Mouse (Mus musculus) hindbrain, embryonic 15.5 days (tissue): Measurements from ENCODE around the gene Alyref. TPM values are rescaled to one million over a fixed set of nuclear protein-coding genes. Genes with fewer than 3 reads are reported as not detected.
"Not testable (repeated sequence)": the region's sequence is repeated elsewhere in the genome, so short reads cannot be mapped to it uniquely, and the experiment has no call there.

ENCODE experiments used
- ATAC-seq: fragments of 200-750 bp; cut with Nextera tagmentation; 2 replicates; pipeline ENCODE4 v1.8.0; 2017; ENCODE audit warnings: low read depth, moderate number of reproducible peaks, moderate TSS enrichment; ENCODE audit not compliant: low FRiP score
- H3K27ac ChIP-seq: fragments of 300-500 bp; sonication (generic); replicated peaks from 2 replicates; pipeline ENCODE4 v1.5.1; 2015; ENCODE audit warnings: mild to moderate bottlenecking, inconsistent platforms
- H3K27me3 ChIP-seq: fragments of 300-500 bp; sonication (generic); 2 replicates; pipeline ENCODE4 v1.6.1; 2015; ENCODE audit warnings: control low read depth, inconsistent platforms
- H3K36me3 ChIP-seq: fragments of 300-500 bp; sonication (generic); 2 replicates; pipeline ENCODE4 v1.6.1; 2015; ENCODE audit warnings: control low read depth, inconsistent platforms
- H3K4me1 ChIP-seq: fragments of 300-500 bp; sonication (generic); replicated peaks from 2 replicates; pipeline ENCODE4 v1.6.1; 2015; ENCODE audit warnings: control low read depth, inconsistent platforms
- H3K4me2 ChIP-seq: fragments of 300-500 bp; sonication (generic); 2 replicates; pipeline ENCODE4 v1.6.1; 2015; ENCODE audit warnings: moderate library complexity, mild to moderate bottlenecking, inconsistent platforms
- H3K4me3 ChIP-seq: fragments of 300-500 bp; sonication (generic); 2 replicates; pipeline ENCODE4 v1.5.1; 2015; ENCODE audit warnings: mild to moderate bottlenecking, inconsistent platforms
- H3K9ac ChIP-seq: fragments of 300-500 bp; sonication (generic); 2 replicates; pipeline ENCODE4 v1.6.1; 2015; ENCODE audit warnings: inconsistent platforms
- H3K9me3 ChIP-seq: fragments of 300-500 bp; sonication (generic); 2 replicates; pipeline ENCODE4 v1.6.1; 2016; ENCODE audit warnings: control low read depth, inconsistent platforms
- WGBS: fragments of 180-500 bp; shearing (Covaris S2); methylation state at CpG from one replicate; pipeline ENCODE4 v1.1.7; 2015; 5-methylcytosine and 5-hydroxymethylcytosine counted together
- polyA plus RNA-seq: library from polyadenylated mRNA; unstranded; fragments of >200 nt; fragmentation: Nextera tagmentation; extraction: Ambion mirVana; gene quantifications from 2 replicates; pipeline ENCODE4 v1.2.1, GENCODE M21; 2015

The Alyref gene
- polyA plus RNA-seq, 1 experiment from 2014 or later: 251 TPM

DNA sequence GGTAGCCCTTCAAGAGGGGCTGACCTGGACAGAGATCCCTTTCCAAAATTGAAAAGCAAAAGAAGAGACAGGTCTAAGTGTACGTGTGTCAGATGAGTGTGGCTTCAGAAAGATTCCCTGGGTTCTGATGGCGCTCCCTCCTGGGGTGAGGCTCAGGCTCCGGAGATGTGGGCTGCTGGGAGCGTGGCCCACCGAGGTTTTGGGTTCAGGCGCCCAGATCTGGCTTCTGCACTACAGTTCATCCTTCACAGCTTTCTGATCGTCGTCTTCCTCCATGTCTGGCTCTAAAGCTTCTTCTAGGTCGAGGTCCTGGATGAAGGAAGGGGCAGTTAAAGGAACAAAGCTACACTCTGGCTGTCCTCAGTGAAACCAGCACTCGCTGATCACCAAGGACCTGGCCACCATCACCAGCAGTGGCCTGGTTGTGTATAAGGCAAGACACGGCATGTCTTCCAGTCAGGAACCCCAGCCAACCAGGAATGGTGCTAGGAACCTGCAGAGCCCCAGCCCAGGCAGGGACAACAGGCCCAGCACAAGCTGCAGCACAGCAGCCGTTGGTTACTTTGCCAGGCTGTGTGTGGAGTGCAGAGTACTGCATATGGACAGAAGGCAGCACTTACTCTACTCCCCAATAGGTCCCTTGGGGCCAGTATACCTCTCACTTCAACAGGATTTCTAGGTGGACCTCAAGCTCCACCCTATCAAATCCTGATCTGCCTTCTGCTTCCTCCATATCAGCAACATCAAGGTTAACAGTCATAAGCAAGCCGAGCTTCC lies 37.0 kb downstream of the Alyref start:
- no peaks in the 10 kb centered on the region for H3K4me1 ChIP-seq
- no peak overlapping the region for H3K27ac ChIP-seq
- WGBS: 94% methylated on average over 13 of the region's 13 CpGs
- H3K27me3 ChIP-seq: no peaks in the 10 kb centered on the region
- no peak overlapping the region for H3K4me2 ChIP-seq
- no peak for ATAC-seq
- H3K4me3 ChIP-seq: no peak overlapping the region
- peaks cover 72% of the 10 kb centered on the region for H3K36me3 ChIP-seq
- no peak overlapping the region for H3K9ac ChIP-seq
- H3K9me3 ChIP-seq: no peaks in the 10 kb centered on the region

DNA sequence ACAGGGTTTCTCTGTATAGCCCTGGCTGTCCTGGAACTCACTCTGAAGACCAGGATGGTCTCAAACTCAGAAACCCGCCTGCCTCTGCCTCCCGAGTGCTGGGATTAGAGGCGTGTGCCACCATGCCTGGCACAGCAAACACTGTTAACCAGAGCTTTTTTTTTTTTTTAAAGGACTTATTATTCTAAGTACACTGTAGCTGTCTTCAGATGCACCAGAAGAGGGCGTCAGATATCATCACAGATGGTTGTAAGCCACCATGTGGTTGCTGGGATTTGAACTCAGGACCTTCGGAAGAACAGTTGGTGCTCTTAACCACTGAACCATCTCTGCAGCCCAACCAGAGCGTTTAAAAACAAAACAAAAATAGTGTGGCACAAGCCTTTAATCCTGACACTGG lies 39.3 kb downstream of the Alyref start:
- not testable (repeated sequence) for H3K27me3 ChIP-seq, H3K9ac ChIP-seq, H3K4me3 ChIP-seq, H3K9me3 ChIP-seq, H3K27ac ChIP-seq, ATAC-seq, H3K4me2 ChIP-seq, H3K4me1 ChIP-seq
- 87% methylated on average over 6 of the region's 6 CpGs for WGBS
- peaks cover 51% of the 10 kb centered on the region for H3K36me3 ChIP-seq

DNA sequence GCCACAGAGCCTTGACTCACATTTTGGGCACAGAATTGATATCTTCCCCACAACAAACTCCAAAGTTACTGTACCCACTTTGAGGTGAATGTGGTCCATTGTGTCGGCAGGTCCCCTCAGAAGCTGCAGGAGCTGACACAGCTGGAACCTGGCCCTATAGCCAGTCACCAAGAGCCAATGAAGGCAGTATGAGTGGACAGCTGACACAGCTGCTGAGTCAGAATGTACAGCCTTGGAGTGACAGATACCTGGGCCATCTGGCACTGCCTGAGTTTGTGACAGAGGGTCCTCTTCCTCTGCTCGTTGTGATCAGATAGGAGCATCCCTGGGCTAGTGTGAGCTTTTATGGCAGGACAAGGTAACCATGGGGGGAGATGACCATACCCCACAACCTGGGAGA lies 42.9 kb downstream of the Alyref start:
- H3K9me3 ChIP-seq: no peaks in the 10 kb centered on the region
- no peak overlapping the region for H3K4me3 ChIP-seq
- H3K4me1 ChIP-seq: peaks cover 5% of the 10 kb centered on the region
- 80% methylated on average over 2 of the region's 2 CpGs for WGBS
- H3K27me3 ChIP-seq: no peaks in the 10 kb centered on the region
- ATAC-seq: no peak
- H3K4me2 ChIP-seq: no peak overlapping the region
- H3K9ac ChIP-seq: no peak overlapping the region
- H3K27ac ChIP-seq: no peak overlapping the region
- peaks cover 15% of the 10 kb centered on the region for H3K36me3 ChIP-seq

DNA sequence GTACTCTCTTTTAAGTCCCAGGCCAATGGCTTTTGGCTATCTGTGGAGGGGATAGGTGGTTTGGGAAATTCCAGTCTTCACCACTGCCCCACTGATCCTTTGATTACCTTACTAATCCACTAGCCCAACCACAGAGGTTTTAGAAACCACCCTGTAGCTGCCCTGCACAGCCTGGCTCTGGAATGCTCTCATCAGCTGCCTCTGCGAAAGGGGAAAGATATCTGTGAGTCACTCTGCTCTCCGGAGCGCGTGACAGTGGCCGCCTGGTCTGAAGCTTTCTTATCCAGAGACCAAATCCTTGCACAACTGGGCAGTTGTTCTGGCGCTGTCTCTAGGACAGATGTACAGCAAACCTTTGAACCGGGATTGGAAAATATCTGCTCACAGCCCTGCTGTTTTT lies 43.3 kb downstream of the Alyref start:
- 85% methylated on average over 7 of the region's 7 CpGs for WGBS
- Histone ChIP-seq H3K9ac (no peak overlapping the region), H3K27me3 (no peaks in the 10 kb centered on the region), H3K4me1 (peaks cover 10% of the 10 kb centered on the region), H3K4me2 (no peak overlapping the region), H3K4me3 (no peak overlapping the region), H3K9me3 (no peaks in the 10 kb centered on the region), H3K27ac (no peak overlapping the region), H3K36me3 (peaks cover 11% of the 10 kb centered on the region)
- no peak for ATAC-seq

DNA sequence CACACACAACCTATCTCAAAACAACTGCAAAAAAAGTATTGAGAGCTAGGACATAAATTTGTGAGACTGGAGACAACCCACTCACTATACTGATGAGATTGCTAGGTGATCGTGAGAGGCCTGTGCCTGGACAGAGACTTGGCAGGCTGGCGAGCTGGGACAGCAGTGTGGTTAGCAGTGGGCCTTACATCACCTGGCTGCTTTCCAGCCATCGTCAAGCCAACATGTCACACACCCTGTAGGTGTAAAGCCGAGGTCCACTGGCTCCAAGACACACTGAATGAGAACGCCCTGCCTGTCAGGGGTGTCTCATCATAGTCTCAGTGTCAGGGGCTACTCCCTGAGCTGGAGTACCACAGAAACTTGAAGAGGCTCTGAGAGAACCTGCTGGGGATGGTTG lies 45.4 kb downstream of the Alyref start:
- WGBS: 73% methylated on average over 5 of the region's 5 CpGs
- no peak overlapping the region for H3K4me2 ChIP-seq
- ATAC-seq: no peak
- no peak overlapping the region for H3K4me3 ChIP-seq
- peaks cover 23% of the 10 kb centered on the region for H3K4me1 ChIP-seq
- no peaks in the 10 kb centered on the region for H3K9me3 ChIP-seq
- H3K9ac ChIP-seq: no peak overlapping the region
- no peaks in the 10 kb centered on the region for H3K27me3 ChIP-seq
- no peaks in the 10 kb centered on the region for H3K36me3 ChIP-seq
- no peak overlapping the region for H3K27ac ChIP-seq

DNA sequence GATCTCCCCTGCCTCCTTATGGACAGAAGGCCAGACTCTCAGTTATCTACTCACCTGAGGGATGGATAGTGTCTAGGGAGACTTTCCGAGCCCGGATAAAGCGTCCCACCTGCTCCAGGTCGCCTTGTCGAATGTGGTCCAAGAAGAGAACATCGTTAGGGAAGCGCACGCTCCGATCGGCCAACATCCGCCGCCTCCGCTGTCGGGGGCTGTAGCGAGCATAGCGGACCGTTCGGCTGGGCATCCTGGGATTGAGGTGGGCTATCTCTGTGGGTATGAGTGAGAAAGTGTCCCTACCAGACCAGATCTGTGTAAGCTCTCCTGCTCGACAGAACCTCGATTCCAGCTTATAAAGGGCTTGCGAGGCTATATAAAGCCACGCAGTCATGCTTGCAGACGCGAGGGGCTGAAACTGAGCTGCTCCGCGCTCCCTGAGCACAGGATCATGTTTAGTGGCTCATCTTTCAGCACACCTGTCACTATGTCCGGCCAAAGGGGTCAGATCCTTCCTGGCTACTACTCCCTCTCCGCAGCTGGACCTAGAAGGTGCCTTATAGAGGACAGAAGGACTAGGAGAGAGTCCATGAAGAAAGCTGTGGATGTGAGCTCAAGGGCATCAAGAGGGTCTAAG lies 47.2 kb downstream of the Alyref start, which contains the start of gene Ppp1r27:
TSS of gene Ppp1r27 (minus strand) at position 323 of the 631 bp plus-strand sequence.
- no peaks in the 10 kb centered on the region for H3K36me3 ChIP-seq
- no peak for ATAC-seq
- H3K4me3 ChIP-seq: peak within 1 kb of the TSS; percentile 97
- H3K27me3 ChIP-seq: no peaks in the 10 kb centered on the region
- 94% methylated on average over 28 of the region's 28 CpGs for WGBS
- H3K4me2 ChIP-seq: peak within 1 kb of the TSS; percentile 82
- no peaks in the 10 kb centered on the region for H3K9me3 ChIP-seq
- peak within 1 kb of the TSS; percentile 85 for H3K27ac ChIP-seq
- peak within 1 kb of the TSS; percentile 97 for H3K9ac ChIP-seq
- peaks cover 26% of the 10 kb centered on the region for H3K4me1 ChIP-seq

DNA sequence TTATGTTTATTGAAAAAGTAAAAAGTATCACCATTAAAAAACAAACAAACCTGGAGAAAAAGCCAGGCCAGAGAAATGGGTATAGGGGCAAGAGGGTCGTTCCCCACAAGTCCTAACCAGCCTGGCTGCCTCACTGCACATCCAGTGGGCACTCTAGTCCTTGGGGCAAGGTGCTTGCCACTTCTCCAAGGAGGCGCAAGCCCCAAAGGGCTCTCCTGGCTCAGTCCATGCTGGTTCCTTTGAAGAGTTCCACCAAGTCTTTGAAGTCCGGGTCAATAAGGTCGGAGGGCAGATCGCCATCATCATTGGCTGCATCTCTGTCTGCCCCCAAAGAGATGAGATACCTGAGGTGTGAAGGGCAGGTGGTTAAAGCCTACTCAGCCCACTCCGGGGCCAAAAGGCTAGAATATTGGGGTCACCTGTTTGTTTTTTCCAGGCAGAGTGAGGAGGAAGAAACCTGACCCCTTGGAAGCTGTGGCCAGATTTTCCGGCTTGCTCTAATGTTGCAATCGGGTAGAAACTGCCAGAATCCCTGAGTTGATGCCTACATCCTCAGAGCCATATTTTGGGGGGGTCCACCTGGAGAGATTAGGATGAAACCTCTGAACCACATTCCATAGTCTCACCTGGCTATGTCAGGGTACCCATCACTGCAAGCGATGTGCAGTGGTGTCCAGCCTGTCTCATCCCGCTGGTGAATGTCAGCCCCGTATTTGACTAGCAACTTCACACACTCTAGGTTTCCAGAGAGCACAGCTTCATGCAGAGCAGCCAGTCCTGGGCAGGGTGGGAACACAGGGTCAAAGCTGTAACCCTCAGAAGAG lies 48.0 kb downstream of the Alyref start:
- peak overlapping the region; percentile 97 for H3K4me3 ChIP-seq
- 76% methylated on average over 11 of the region's 11 CpGs for WGBS
- H3K9me3 ChIP-seq: no peaks in the 10 kb centered on the region
- H3K27ac ChIP-seq: peak overlapping the region; percentile 85
- no peaks in the 10 kb centered on the region for H3K27me3 ChIP-seq
- peaks cover 26% of the 10 kb centered on the region for H3K4me1 ChIP-seq
- peak; percentile 38; the same call in 1 of the 2 replicates for ATAC-seq
- H3K9ac ChIP-seq: peak overlapping the region; percentile 97
- 0 out of 2 replicates have a peak, but pooled peaks cover under 1% of the 10 kb centered on the region for H3K36me3 ChIP-seq
- H3K4me2 ChIP-seq: peak overlapping the region; percentile 82

DNA sequence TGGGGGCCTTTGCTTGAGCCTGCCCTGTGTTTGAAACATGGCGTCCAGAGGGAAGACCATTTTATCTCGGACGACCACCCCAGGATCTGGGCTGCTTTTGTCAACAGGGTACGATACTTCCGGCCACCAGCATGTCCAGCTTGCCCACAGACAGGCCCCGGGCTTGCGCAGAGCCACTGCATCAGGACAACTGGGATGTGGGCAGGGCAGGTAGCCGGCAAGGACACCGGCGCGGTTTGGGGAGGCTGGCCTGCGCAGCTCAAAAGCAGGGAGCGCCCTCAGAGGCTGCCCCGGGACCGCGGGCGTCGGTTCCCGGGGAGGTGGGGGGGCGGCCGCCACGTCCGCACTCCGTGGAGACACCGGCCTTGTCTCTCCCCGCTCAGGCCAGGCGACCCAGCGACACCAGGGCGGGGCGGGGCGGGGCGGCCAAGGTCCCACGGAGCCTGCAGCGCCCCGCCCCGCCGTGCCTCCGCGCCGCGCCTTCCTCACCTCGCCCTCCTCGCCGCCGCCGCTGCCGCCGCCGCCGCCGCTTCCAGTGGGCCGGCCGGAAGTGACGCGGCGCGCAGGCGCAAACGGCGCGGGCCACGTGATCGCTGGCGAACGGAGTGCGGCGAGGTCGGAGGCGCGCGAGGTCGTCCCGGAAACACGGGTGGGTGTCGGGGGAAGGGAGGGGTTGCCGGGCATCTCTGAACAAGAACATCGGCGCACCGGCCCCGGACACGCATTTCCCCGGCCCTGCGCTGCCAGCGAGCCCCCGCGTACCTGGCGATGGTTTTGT lies 48.8 kb downstream of the Alyref start, which contains the start of gene Mcrip1:
TSS of gene Mcrip1 (minus strand) at position 560 of the 778 bp plus-strand sequence.
- Histone ChIP-seq H3K4me1 (peaks cover 26% of the 10 kb centered on the region), H3K9me3 (no peaks in the 10 kb centered on the region), H3K36me3 (peaks cover 8% of the 10 kb centered on the region), H3K27me3 (no peaks in the 10 kb centered on the region), H3K27ac (peak within 1 kb of the TSS; percentile 85), H3K9ac (peak within 1 kb of the TSS; percentile 97), H3K4me2 (peak within 1 kb of the TSS; percentile 82), H3K4me3 (peak within 1 kb of the TSS; percentile 97)
- peak; percentile 91 for ATAC-seq
- WGBS: 1% methylated on average over 65 of the region's 87 CpGs

DNA sequence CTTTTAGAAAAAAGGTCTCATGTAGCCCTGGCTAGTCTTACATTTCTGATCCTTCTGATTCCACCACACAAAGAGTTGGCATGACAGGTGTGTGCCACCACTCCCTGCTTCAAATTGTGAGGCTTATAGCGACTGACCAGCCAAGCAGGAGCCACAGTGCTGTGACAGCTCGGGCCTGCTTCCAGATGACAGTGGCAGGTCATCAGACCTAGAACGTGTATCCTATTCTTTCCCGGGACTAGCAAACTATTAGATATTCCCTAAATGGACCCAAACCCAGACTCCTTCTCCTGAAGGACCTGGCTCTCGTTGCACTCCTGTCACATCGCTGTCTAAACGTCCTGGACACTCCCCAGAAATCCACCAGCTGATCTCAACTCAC lies 49.4 kb downstream of the Alyref start:
- H3K9me3 ChIP-seq: no peaks in the 10 kb centered on the region
- H3K4me2 ChIP-seq: peak overlapping the region; percentile 82
- no peaks in the 10 kb centered on the region for H3K27me3 ChIP-seq
- WGBS: 29% methylated on average over 7 of the region's 7 CpGs
- peaks cover 14% of the 10 kb centered on the region for H3K36me3 ChIP-seq
- peak overlapping the region; percentile 97 for H3K9ac ChIP-seq
- H3K4me3 ChIP-seq: peak overlapping the region; percentile 97
- no peak for ATAC-seq
- H3K27ac ChIP-seq: peak overlapping the region; percentile 85
- H3K4me1 ChIP-seq: peaks cover 26% of the 10 kb centered on the region

DNA sequence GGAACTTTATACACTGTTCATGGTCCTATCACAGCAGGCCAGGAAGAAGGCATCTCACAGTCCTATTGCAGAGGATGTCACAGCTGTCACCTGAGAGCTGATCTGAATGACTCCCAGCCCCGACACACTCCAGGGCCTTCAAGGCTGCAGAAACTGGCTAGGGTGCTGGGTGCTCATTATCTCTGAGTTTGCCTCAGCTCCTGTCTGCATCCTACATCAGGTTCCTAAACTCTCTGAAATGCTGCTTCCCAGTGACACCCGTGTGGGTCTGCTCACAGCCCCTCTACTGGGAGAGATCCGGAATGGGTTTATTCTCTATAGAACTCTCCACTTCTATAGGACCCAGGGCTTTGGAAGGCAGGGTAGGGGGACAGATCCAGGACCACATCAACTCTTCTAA lies 50.0 kb downstream of the Alyref start:
- WGBS: 86% methylated on average over 3 of the region's 3 CpGs
- H3K27me3 ChIP-seq: no peaks in the 10 kb centered on the region
- peaks cover 19% of the 10 kb centered on the region for H3K36me3 ChIP-seq
- H3K4me1 ChIP-seq: peaks cover 26% of the 10 kb centered on the region
- ATAC-seq: no peak
- peak overlapping the region; percentile 82 for H3K4me2 ChIP-seq
- peak overlapping the region; percentile 97 for H3K9ac ChIP-seq
- no peak overlapping the region for H3K27ac ChIP-seq
- no peaks in the 10 kb centered on the region for H3K9me3 ChIP-seq
- H3K4me3 ChIP-seq: peak overlapping the region; percentile 97

DNA sequence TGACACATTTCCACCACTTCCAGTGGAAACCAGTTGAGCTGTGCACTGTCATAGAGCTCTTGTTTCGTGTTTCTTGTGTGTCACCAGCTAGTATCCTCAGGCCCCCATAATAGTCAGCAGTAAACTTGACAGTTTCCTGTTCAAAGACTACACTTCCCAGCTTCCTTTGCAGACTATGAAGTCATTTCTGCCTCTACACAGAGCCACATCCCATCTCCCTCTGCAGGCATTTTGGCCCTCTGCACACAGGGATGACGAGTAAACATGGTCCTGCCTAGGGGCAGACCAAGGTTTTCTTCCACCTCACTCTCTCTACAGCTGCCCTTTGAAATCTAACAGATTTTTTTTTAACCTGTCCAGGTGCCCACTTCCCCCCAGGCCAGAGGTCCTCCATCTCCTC lies 50.7 kb downstream of the Alyref start:
- Histone ChIP-seq H3K27ac (no peak overlapping the region), H3K9me3 (no peaks in the 10 kb centered on the region), H3K4me1 (peaks cover 26% of the 10 kb centered on the region), H3K36me3 (peaks cover 25% of the 10 kb centered on the region), H3K4me2 (peak overlapping the region; percentile 82; the same call in 1 of the 2 replicates), H3K9ac (no peak overlapping the region), H3K27me3 (no peaks in the 10 kb centered on the region), H3K4me3 (no peak overlapping the region)
- no peak for ATAC-seq
- 64% methylated on average over 2 of the region's 2 CpGs for WGBS
